Mouse (Mus musculus): Measurements from ENCODE around the gene Rfxap.

- TF ChIP-seq RCOR1 (IDR thresholded peaks at IDR 0.05; ENCODE audit: low read depth, low read length), result no peak
- TF ChIP-seq CTCF (IDR thresholded peaks at IDR 0.05 in 2 of 3, conservative IDR thresholded peaks at IDR 0.05 in 1 of 3; ENCODE audit: control insufficient read depth in 1 of 3, insufficient read depth in 1 of 3, low read depth in 2 of 3, low read length in 3 of 3, poor library complexity in 1 of 3, severe bottlenecking in 1 of 3), result peak; percentile 49 to 68 (median 51)
- TF ChIP-seq ZMIZ1 (IDR thresholded peaks at IDR 0.05; ENCODE audit: low read depth, low read length), result no peak
- TF ChIP-seq ZKSCAN1 (IDR thresholded peaks at IDR 0.05; ENCODE audit: low read depth, low read length), result no peak
Observed at GRCm38 (mm10) chr3:54815292-54815691, 7.7 kb upstream of the Rfxap start.
